Mouse (Mus musculus) erythroblast, embryonic 14.5 days (primary cell): ENCODE results near the gene Mrc2.

Experiments
- GATA1 ChIP-seq: IDR thresholded peaks from 2 replicates; pipeline ENCODE4 v1.6.1; 2012; ENCODE audit warnings: low read length, inconsistent platforms, mixed read lengths
- TAL1 ChIP-seq: IDR thresholded peaks from 3 replicates; pipeline ENCODE4 v1.6.1; 2012; ENCODE audit warnings: low read length, inconsistent platforms, mixed read lengths

DNA sequence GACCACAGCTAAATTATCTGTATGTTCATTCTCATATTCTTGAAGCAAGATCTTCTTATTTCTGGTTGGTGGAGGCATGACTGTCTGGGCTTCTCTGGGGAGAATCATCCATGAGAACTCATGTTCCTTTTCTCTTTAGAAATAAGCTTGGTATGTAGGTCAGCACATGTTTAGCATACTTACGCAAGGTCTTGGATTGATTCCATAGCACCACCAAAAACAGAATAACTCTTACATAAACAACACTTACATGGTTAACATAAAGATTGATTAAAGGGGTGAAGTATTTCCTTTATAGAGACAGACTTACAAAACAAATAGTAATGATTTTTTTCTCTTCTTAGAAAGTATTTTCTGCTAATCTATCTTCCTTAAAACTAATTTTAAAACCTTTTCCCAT, 46.1 kb upstream of the Mrc2 start:
- TF ChIP-seq GATA1 (no peak), TAL1 (no peak)
